Mouse (Mus musculus) cerebellum, adult 2 months (tissue): ENCODE results near the gene Trim44. TPM values are rescaled to one million over a fixed set of nuclear protein-coding genes. Genes with fewer than 3 reads are reported as not detected.

Experiments
- DNase-seq, 2 experiments: peaks; one replicate each; pipeline ENCODE4 v3.0.0; 2021
- H3K27ac ChIP-seq: fragments of 200-500 bp; 2 replicates; pipeline ENCODE4 v1.5.1; 2012; ENCODE audit warnings: low read length, control low read depth, inconsistent platforms; ENCODE audit not compliant: insufficient read depth
- H3K27me3 ChIP-seq: fragments of 200-500 bp; 2 replicates; pipeline ENCODE4 v1.6.1; 2012; ENCODE audit warnings: inconsistent platforms, mild to moderate bottlenecking, low read length, moderate library complexity; ENCODE audit not compliant: control insufficient read depth, insufficient read depth
- H3K4me1 ChIP-seq: fragments of 200-500 bp; 2 replicates; pipeline ENCODE4 v1.6.1; 2011; ENCODE audit warnings: low read length; ENCODE audit not compliant: control insufficient read depth, insufficient read depth
- H3K4me3 ChIP-seq: fragments of 200-500 bp; replicated peaks from 2 replicates; pipeline ENCODE3; 2011; ENCODE audit warnings: mild to moderate bottlenecking, low read depth, low read length, control low read depth; ENCODE audit not compliant: insufficient read depth
- CTCF ChIP-seq: fragments of 200-500 bp; IDR thresholded peaks from 2 replicates; pipeline ENCODE4 v1.5.1; 2011; ENCODE audit warnings: low read depth, mild to moderate bottlenecking, control low read depth, low read length, moderate library complexity, borderline replicate concordance; ENCODE audit not compliant: insufficient read depth
- POLR2A ChIP-seq: fragments of 200-500 bp; IDR thresholded peaks from 2 replicates; pipeline ENCODE4 v1.6.1; 2011; ENCODE audit warnings: low read length, control low read depth, borderline replicate concordance; ENCODE audit not compliant: insufficient read depth
- WGBS: fragments of 180-500 bp; shearing (Covaris S2); methylation state at CpG from one replicate; pipeline ENCODE4 v1.1.7; 2018; 5-methylcytosine and 5-hydroxymethylcytosine counted together
- polyA plus RNA-seq: library from polyadenylated mRNA; depleted of rRNA; stranded (reverse); fragments of >200 nt; gene quantifications from 2 replicates; pipeline ENCODE4 v1.2.3, GENCODE M21; 2012

Gene Trim44
- polyA plus RNA-seq, 1 experiment, result 107 TPM

- WGBS, result 11% methylated on average over 17 of the region's 17 CpGs
- no peaks in the 10 kb centered on the region for H3K27me3 ChIP-seq
- DNase-seq, result peak in 1 of 2 experiments; percentile 22
- TF ChIP-seq CTCF, result no peak
- H3K4me3 ChIP-seq, result peak overlapping the region; percentile 68
- no peaks in the 10 kb centered on the region for H3K4me1 ChIP-seq
- no peak overlapping the region for H3K27ac ChIP-seq
Measured at GRCm38 (mm10) chr2:102449630-102450247, 42.1 kb upstream of the Trim44 start.

DNA sequence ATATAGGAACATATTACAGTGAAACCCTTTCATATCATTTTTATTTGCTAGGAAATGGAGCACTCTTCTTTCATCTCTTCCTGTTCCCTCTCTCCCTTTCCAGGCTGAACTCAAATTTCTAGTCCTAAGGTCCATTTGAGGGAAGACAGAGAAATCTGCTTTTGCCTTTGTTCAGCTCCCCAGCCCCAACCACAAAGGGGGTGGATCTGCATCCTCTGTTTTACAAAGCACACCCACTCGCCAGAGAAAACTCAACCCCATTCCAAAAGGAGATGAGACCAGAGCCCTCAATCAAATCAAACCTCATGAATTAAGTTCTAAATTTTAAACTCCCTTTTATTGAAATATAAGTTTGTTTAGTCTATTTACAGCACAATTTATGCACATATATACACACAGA lies 41.4 kb upstream of the Trim44 start:
- no peak for TF ChIP-seq CTCF
- TF ChIP-seq POLR2A, result no peak
- Histone ChIP-seq H3K4me3 (no peak overlapping the region), H3K4me1 (no peaks in the 10 kb centered on the region), H3K27ac (no peak overlapping the region), H3K27me3 (no peaks in the 10 kb centered on the region)
- 87% methylated on average over 1 of the region's 1 CpGs for WGBS
- no peak for DNase-seq

- Histone ChIP-seq H3K4me1 (no peaks in the 10 kb centered on the region), H3K27me3 (no peaks in the 10 kb centered on the region), H3K4me3 (no peak overlapping the region), H3K27ac (no peak overlapping the region)
- TF ChIP-seq CTCF (no peak), POLR2A (no peak)
- no peak for DNase-seq
- WGBS, result 83% methylated on average over 7 of the region's 7 CpGs
Measured at GRCm38 (mm10) chr2:102447831-102448230, 40.2 kb upstream of the Trim44 start.

DNA sequence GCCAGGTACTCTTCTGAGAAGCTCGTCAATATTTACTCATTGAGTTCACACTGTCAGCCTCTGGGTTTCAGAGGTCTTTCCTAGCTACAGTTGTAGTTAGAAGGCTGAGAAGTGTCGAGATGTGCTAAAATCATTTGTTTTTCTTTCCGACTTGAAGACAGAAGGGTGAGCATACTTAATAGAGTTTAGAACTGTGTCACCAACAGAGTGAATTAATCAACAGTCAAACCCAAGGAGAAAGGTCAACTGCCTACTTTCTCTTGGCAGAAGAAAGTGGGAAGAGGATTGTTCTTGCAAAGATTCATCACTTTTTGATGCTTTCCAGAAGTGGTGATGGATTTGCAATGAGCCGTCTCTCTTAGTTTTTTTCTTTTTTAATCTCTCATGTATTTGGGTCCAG lies 39.2 kb upstream of the Trim44 start:
- 91% methylated on average over 4 of the region's 4 CpGs for WGBS
- no peak overlapping the region for H3K27ac ChIP-seq
- no peaks in the 10 kb centered on the region for H3K27me3 ChIP-seq
- TF ChIP-seq CTCF, result no peak
- TF ChIP-seq POLR2A, result no peak
- H3K4me1 ChIP-seq, result no peaks in the 10 kb centered on the region
- no peak for DNase-seq
- H3K4me3 ChIP-seq, result no peak overlapping the region

- TF ChIP-seq CTCF (no peak), POLR2A (no peak)
- Histone ChIP-seq H3K27ac (no peak overlapping the region), H3K4me3 (no peak overlapping the region), H3K4me1 (no peaks in the 10 kb centered on the region), H3K27me3 (no peaks in the 10 kb centered on the region)
- 34% methylated on average over 8 of the region's 8 CpGs for WGBS
- no peak for DNase-seq
Measured at GRCm38 (mm10) chr2:102437357-102438030, 29.9 kb upstream of the Trim44 start.

DNA sequence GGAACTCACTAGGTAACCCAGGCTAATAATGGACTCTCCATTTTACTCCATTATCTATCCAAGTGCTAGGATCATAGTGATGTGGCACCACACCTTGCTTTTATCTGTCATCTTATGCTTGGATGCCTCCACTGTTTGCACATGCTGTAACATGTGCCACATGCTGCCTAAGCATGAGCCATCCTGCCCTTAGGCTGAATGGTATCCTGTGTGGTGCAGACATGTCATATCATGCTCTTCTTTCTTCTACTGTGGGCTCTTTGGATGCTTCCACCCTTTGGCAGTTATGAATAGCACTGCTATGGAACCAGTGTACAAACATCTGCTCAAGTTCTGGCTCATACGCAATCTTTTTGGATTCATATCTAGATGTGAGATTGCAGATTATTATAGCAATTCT lies 26.3 kb upstream of the Trim44 start:
- no peak for TF ChIP-seq POLR2A
- no peak for TF ChIP-seq CTCF
- no peak overlapping the region for H3K27ac ChIP-seq
- no peak for DNase-seq
- H3K27me3 ChIP-seq, result no peaks in the 10 kb centered on the region
- H3K4me3 ChIP-seq, result no peak overlapping the region
- H3K4me1 ChIP-seq, result no peaks in the 10 kb centered on the region
- WGBS, result 96% methylated on average over 1 of the region's 1 CpGs

- Histone ChIP-seq H3K27me3 (no peaks in the 10 kb centered on the region), H3K4me3 (no peak overlapping the region), H3K27ac (no peak overlapping the region), H3K4me1 (no peaks in the 10 kb centered on the region)
- 51% methylated on average over 4 of the region's 4 CpGs for WGBS
- no peak for DNase-seq
- TF ChIP-seq CTCF (no peak), POLR2A (no peak)
Measured at GRCm38 (mm10) chr2:102431084-102431483, 23.5 kb upstream of the Trim44 start.

GRCm38 (mm10) chr2:102427974-102428373 lies 20.3 kb upstream of the Trim44 start:
- H3K27me3 ChIP-seq, result no peaks in the 10 kb centered on the region
- TF ChIP-seq CTCF (no peak), POLR2A (no peak)
- H3K27ac ChIP-seq, result no peak overlapping the region
- no peaks in the 10 kb centered on the region for H3K4me1 ChIP-seq
- H3K4me3 ChIP-seq, result no peak overlapping the region
- no peak for DNase-seq

GRCm38 (mm10) chr2:102426434-102426833 lies 18.8 kb upstream of the Trim44 start:
- WGBS, result 67% methylated on average over 3 of the region's 3 CpGs
- H3K27ac ChIP-seq, result no peak overlapping the region
- H3K4me1 ChIP-seq, result no peaks in the 10 kb centered on the region
- no peak for TF ChIP-seq CTCF
- no peak for TF ChIP-seq POLR2A
- no peaks in the 10 kb centered on the region for H3K27me3 ChIP-seq
- no peak for DNase-seq
- H3K4me3 ChIP-seq, result no peak overlapping the region
